Mouse (Mus musculus) left cerebral cortex, adult 9 months (tissue): ENCODE measurements around the gene Pigx.

Experiments
- DNase-seq, 2 experiments: peaks; one replicate each; pipeline ENCODE4 v3.0.0; 2022; ENCODE audit warnings: low spot score in 2 of 2

The Pigx gene

GRCm38 (mm10) chr16:32059840-32060523 lies 39.6 kb downstream of the Pigx start:
- no peak for DNase-seq

GRCm38 (mm10) chr16:32058817-32059216 lies 40.7 kb downstream of the Pigx start:
- no peak for DNase-seq

DNA sequence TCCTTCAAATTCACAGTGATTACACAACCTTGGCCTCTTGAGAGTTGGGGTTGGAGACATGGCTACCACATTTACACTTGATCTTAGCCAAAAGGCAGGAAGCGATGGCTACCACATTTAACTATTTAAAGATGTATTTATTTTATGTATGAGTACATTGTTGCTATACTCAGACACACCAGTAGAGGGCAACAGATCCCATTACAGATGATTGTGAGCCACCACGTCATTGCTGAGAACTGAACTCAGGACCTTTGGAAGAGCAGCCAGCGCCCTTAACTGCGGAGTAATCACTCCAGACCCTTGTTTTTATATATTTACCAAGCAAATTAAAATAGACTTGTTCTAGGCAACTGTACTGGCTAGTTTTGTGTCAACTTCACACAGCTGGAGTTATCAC lies 57.2 kb downstream of the Pigx start:
- DNase-seq: no peak
